Mouse (Mus musculus) intestine, postnatal 0 days (tissue): ENCODE data around the gene Stx3. TPM values are rescaled to one million over a fixed set of nuclear protein-coding genes. Genes with fewer than 3 reads are reported as not detected.

Source experiments
- ATAC-seq: fragments of 200-750 bp; cut with Nextera tagmentation; 2 replicates; pipeline ENCODE4 v1.8.0; 2017; ENCODE audit warnings: mild to moderate bottlenecking, moderate TSS enrichment, moderate library complexity
- H3K27ac ChIP-seq: fragments of 300-500 bp; sonication (generic); 2 replicates; pipeline ENCODE4 v1.5.1; 2014; ENCODE audit warnings: mild to moderate bottlenecking, low read depth, low read length, moderate library complexity
- H3K27me3 ChIP-seq: fragments of 300-500 bp; sonication (generic); replicated peaks from 2 replicates; pipeline ENCODE4 v1.6.1; 2014; ENCODE audit warnings: low read length, mixed read lengths; ENCODE audit not compliant: control insufficient read depth, insufficient read depth
- H3K36me3 ChIP-seq: fragments of 300-500 bp; sonication (generic); 2 replicates; pipeline ENCODE4 v1.6.1; 2014; ENCODE audit warnings: mild to moderate bottlenecking, moderate library complexity; ENCODE audit not compliant: control insufficient read depth, insufficient read depth
- H3K4me1 ChIP-seq: fragments of 300-500 bp; sonication (generic); replicated peaks from 2 replicates; pipeline ENCODE4 v1.6.1; 2014; ENCODE audit warnings: antibody characterized with exemption, low read length, mixed read lengths; ENCODE audit not compliant: control insufficient read depth, insufficient read depth
- H3K4me2 ChIP-seq: fragments of 300-500 bp; sonication (generic); replicated peaks from 2 replicates; pipeline ENCODE4 v1.6.1; 2014; ENCODE audit warnings: low read depth, mild to moderate bottlenecking, moderate library complexity
- H3K4me3 ChIP-seq: fragments of 300-500 bp; sonication (generic); 2 replicates; pipeline ENCODE4 v1.5.1; 2014; ENCODE audit warnings: low read depth, low read length
- H3K9ac ChIP-seq: fragments of 300-500 bp; sonication (generic); 2 replicates; pipeline ENCODE4 v1.6.1; 2014; ENCODE audit warnings: mild to moderate bottlenecking, low read depth, low read length
- H3K9me3 ChIP-seq: fragments of 300-500 bp; sonication (generic); 2 replicates; pipeline ENCODE4 v1.6.1; 2016; ENCODE audit warnings: mixed run types; ENCODE audit not compliant: control insufficient read depth
- CTCF ChIP-seq: sonication (generic); IDR thresholded peaks from 2 replicates; pipeline ENCODE4 v1.5.1; 2016; ENCODE audit warnings: low read depth, mild to moderate bottlenecking, control low read depth, antibody characterized with exemption, moderate library complexity
- WGBS: fragments of 180-500 bp; shearing (Covaris S2); extraction: QIAGEN DNeasy Blood & Tissue Kit; methylation state at CpG from one replicate; pipeline ENCODE4 v1.1.7; 2014; 5-methylcytosine and 5-hydroxymethylcytosine counted together
- polyA plus RNA-seq: library from polyadenylated mRNA; unstranded; fragments of >200 nt; fragmentation: Nextera tagmentation; extraction: Ambion mirVana; gene quantifications from 2 replicates; pipeline ENCODE4 v1.2.1, GENCODE M21; 2015

Gene Stx3
- polyA plus RNA-seq = 125 and 137 TPM in 2 replicates

- TF ChIP-seq CTCF = no peak
- Histone ChIP-seq H3K36me3 (no peaks in the 10 kb centered on the region; the same call in 1 of the 2 replicates), H3K27me3 (no peaks in the 10 kb centered on the region), H3K9ac (peak within 1 kb of the TSS; percentile 93), H3K9me3 (no peaks in the 10 kb centered on the region), H3K4me2 (peak within 1 kb of the TSS; percentile 82), H3K27ac (peak within 1 kb of the TSS; percentile 99), H3K4me3 (peak within 1 kb of the TSS; percentile 90), H3K4me1 (0 out of 2 replicates have a peak, but pooled peaks cover 3% of the 10 kb centered on the region)
- ATAC-seq = no peak
- WGBS = under 1% methylated on average over 20 of the region's 20 CpGs
Observed at GRCm38 (mm10) chr19:11819143-11819700, at the start of gene Stx3. TSS of gene Stx3 (minus strand) at chr19:11819403.

- TF ChIP-seq CTCF = peak; percentile 28
- Histone ChIP-seq H3K4me3 (no peak overlapping the region), H3K9ac (no peak overlapping the region), H3K4me1 (no peaks in the 10 kb centered on the region), H3K4me2 (no peak overlapping the region), H3K9me3 (peaks cover 3% of the 10 kb centered on the region; the same call in 1 of the 2 replicates), H3K27ac (no peak overlapping the region), H3K36me3 (no peaks in the 10 kb centered on the region), H3K27me3 (no peaks in the 10 kb centered on the region)
- 85% methylated on average over 2 of the region's 2 CpGs for WGBS
- no peak for ATAC-seq
Observed at GRCm38 (mm10) chr19:11867837-11868236, 48.6 kb upstream of the Stx3 start.

GRCm38 (mm10) chr19:11860966-11861365 is 41.8 kb upstream of the Stx3 start, which contains the start of gene Olfr1418:
TSS of gene Olfr1418 (minus strand) at chr19:11861066.
- no peaks in the 10 kb centered on the region for H3K4me1 ChIP-seq
- H3K36me3 ChIP-seq = no peaks in the 10 kb centered on the region

DNA sequence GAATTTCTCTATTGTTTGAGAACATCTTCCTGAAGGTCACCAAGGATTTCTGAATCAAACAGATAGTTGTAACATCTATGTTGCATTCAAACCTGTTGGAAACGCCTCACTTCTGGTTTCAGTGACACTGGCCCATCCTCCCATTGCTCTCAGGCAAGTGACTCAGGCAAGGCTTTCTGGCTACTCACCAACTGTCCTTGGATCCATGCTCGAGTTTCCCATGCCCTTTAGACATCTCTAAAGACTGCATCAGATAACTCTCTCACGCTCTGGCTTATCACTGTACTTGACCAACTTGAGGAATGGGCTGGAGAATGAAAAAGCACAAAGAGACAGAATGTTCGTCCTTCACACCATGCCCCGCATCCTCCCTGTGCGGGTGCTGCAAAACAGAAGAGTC is 37.3 kb upstream of the Stx3 start:
- no peaks in the 10 kb centered on the region for H3K36me3 ChIP-seq
- H3K4me3 ChIP-seq = no peak overlapping the region
- no peak for ATAC-seq
- 70% methylated on average over 6 of the region's 6 CpGs for WGBS
- H3K9me3 ChIP-seq = no peaks in the 10 kb centered on the region
- H3K9ac ChIP-seq = no peak overlapping the region
- H3K27ac ChIP-seq = no peak overlapping the region
- no peaks in the 10 kb centered on the region for H3K27me3 ChIP-seq
- no peak overlapping the region for H3K4me2 ChIP-seq
- TF ChIP-seq CTCF = no peak
- no peaks in the 10 kb centered on the region for H3K4me1 ChIP-seq

More at GRCm38 (mm10) chr19:11860966-11861365, 41.8 kb upstream of the Stx3 start, which contains the start of gene Olfr1418:
- H3K4me2 ChIP-seq = no peak within 1 kb of the TSS
- no peak within 1 kb of the TSS for H3K9ac ChIP-seq
- ATAC-seq = no peak
- no peak within 1 kb of the TSS for H3K27ac ChIP-seq
- no peak within 1 kb of the TSS for H3K4me3 ChIP-seq
- no peak for TF ChIP-seq CTCF
- WGBS = 94% methylated on average over 1 of the region's 1 CpGs
- H3K27me3 ChIP-seq = no peaks in the 10 kb centered on the region
- H3K9me3 ChIP-seq = no peaks in the 10 kb centered on the region

DNA sequence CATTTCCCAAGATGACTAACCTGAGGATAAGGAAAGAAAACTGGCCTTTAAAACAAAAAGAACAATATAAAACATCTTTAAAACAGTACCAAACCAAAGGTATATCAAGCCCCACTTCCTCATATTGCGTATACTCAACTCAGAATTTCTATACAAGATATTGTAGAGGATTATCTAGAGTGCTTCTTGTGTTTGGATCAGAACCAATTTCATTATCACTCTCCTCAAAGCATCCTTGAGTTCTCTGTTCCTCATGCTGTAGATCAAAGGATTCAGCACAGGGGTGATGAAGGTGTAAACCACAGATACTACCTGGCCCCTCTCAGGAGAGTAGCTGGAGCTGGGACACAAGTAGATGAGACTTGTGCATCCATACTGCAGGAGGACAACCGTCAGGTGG is 35.6 kb upstream of the Stx3 start:
- ATAC-seq = no peak
- H3K27ac ChIP-seq = no peak overlapping the region
- H3K4me1 ChIP-seq = no peaks in the 10 kb centered on the region
- no peak overlapping the region for H3K4me3 ChIP-seq
- 87% methylated on average over 2 of the region's 2 CpGs for WGBS
- no peaks in the 10 kb centered on the region for H3K27me3 ChIP-seq
- no peak overlapping the region for H3K9ac ChIP-seq
- H3K36me3 ChIP-seq = no peaks in the 10 kb centered on the region
- no peaks in the 10 kb centered on the region for H3K9me3 ChIP-seq
- H3K4me2 ChIP-seq = no peak overlapping the region
- TF ChIP-seq CTCF = no peak

DNA sequence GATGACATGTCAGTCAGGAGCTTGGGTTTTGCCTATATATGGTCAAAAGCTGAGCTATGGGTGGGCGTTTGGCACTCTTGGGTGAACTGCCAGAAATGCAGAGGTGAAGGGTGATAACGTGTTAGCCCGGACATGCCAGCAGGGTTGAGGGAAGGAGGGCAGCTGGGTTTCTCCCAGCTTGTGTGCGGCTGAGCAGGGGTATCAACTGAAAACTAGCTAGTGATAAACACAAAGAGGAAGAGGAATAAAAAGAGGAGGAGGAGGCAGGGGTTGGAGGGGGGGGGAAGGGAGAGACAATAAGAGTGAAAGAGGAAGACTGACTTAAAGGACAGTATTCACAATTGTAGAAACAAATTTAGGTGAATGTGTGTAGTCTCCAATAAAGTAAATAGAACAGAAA is 33.4 kb upstream of the Stx3 start:
- Histone ChIP-seq H3K27me3 (no peaks in the 10 kb centered on the region), H3K9ac (no peak overlapping the region), H3K4me1 (no peaks in the 10 kb centered on the region), H3K36me3 (no peaks in the 10 kb centered on the region), H3K27ac (no peak overlapping the region), H3K4me3 (no peak overlapping the region), H3K9me3 (no peaks in the 10 kb centered on the region), H3K4me2 (no peak overlapping the region)
- ATAC-seq = no peak
- 58% methylated on average over 4 of the region's 4 CpGs for whole genome bisulfite sequencing
- TF ChIP-seq CTCF = no peak

- TF ChIP-seq CTCF = no peak
Observed at GRCm38 (mm10) chr19:11846333-11846732, 27.1 kb upstream of the Stx3 start.

More at GRCm38 (mm10) chr19:11846333-11846732, 27.1 kb upstream of the Stx3 start:
- no peak overlapping the region for H3K27ac ChIP-seq
- no peak overlapping the region for H3K4me2 ChIP-seq
- no peak overlapping the region for H3K9ac ChIP-seq
- H3K4me1 ChIP-seq = no peaks in the 10 kb centered on the region
- H3K27me3 ChIP-seq = no peaks in the 10 kb centered on the region
- no peak for ATAC-seq
- H3K36me3 ChIP-seq = no peaks in the 10 kb centered on the region
- WGBS = 86% methylated on average over 4 of the region's 4 CpGs
- H3K4me3 ChIP-seq = no peak overlapping the region
- H3K9me3 ChIP-seq = no peaks in the 10 kb centered on the region
